Mouse (Mus musculus) liver, adult 2 months (tissue): ENCODE data around the gene Fam81b. TPM values are rescaled to one million over a fixed set of nuclear protein-coding genes. Genes with fewer than 3 reads are reported as not detected.

Experiments used
- DNase-seq: peaks from one replicate; pipeline ENCODE4 v3.0.0-alpha.2; 2011; ENCODE audit warnings: low read depth, low spot score; ENCODE audit errors: extremely low read depth
- H3K27ac ChIP-seq: fragments of 200-500 bp; replicated peaks from 2 replicates; pipeline ENCODE4 v1.5.1; 2012; ENCODE audit warnings: low read depth, mild to moderate bottlenecking, control low read depth, inconsistent platforms, low read length; ENCODE audit not compliant: insufficient read depth
- H3K27me3 ChIP-seq: fragments of 200-500 bp; 2 replicates; pipeline ENCODE4 v1.6.1; 2012; ENCODE audit warnings: mild to moderate bottlenecking, moderate library complexity, low read length, inconsistent platforms; ENCODE audit not compliant: control insufficient read depth, insufficient read depth
- H3K36me3 ChIP-seq: fragments of 200-500 bp; 2 replicates; pipeline ENCODE4 v1.6.1; 2012; ENCODE audit warnings: low read length, inconsistent platforms; ENCODE audit not compliant: control insufficient read depth, insufficient read depth
- H3K4me1 ChIP-seq: fragments of 200-500 bp; 2 replicates; pipeline ENCODE4 v1.6.1; 2011; ENCODE audit warnings: low read length; ENCODE audit not compliant: control insufficient read depth, insufficient read depth
- H3K4me3 ChIP-seq: fragments of 200-500 bp; 2 replicates; pipeline ENCODE4 v1.5.1; 2011; ENCODE audit warnings: low read depth, mild to moderate bottlenecking, control low read depth, low read length, moderate library complexity; ENCODE audit not compliant: insufficient read depth
- H3K79me2 ChIP-seq: fragments of 200-500 bp; 2 replicates; pipeline ENCODE4 v1.6.1; 2012; ENCODE audit warnings: inconsistent platforms, mild to moderate bottlenecking, low read length, moderate library complexity; ENCODE audit not compliant: control insufficient read depth, insufficient read depth
- H3K9ac ChIP-seq: fragments of 200-500 bp; 2 replicates; pipeline ENCODE4 v1.6.1; 2012; ENCODE audit warnings: low read depth, mild to moderate bottlenecking, control low read depth, inconsistent platforms, low read length
- CTCF ChIP-seq: fragments of 200-500 bp; IDR thresholded peaks from 2 replicates; pipeline ENCODE4 v1.5.1; 2011; ENCODE audit warnings: low read depth, low read length, control low read depth
- POLR2A ChIP-seq: fragments of 200-500 bp; IDR thresholded peaks from 2 replicates; pipeline ENCODE4 v1.6.1; 2011; ENCODE audit warnings: low read length, control low read depth; ENCODE audit not compliant: insufficient read depth; ENCODE audit errors: extremely low read depth
- WGBS: fragments of 180-500 bp; shearing (Covaris S2); methylation state at CpG from one replicate; pipeline ENCODE4 v1.1.7; 2018; 5-methylcytosine and 5-hydroxymethylcytosine counted together
- polyA plus RNA-seq: library from polyadenylated mRNA; depleted of rRNA; stranded (reverse); fragments of >200 nt; gene quantifications from 2 replicates; pipeline ENCODE4 v1.2.3, GENCODE M21; 2012
- total RNA-seq: library from RNA; depleted of rRNA; stranded (reverse); fragments of >200 nt; gene quantifications from 2 replicates; pipeline ENCODE4 v1.2.3, GENCODE M21; 2014

Gene Fam81b
- total and polyA plus RNA-seq, 2 experiments = not detected

- TF ChIP-seq POLR2A (no peak), CTCF (no peak)
- Histone ChIP-seq H3K27ac (no peak overlapping the region), H3K9ac (no peak overlapping the region), H3K4me1 (no peaks in the 10 kb centered on the region), H3K36me3 (no peaks in the 10 kb centered on the region), H3K4me3 (no peak overlapping the region), H3K79me2 (no peaks in the 10 kb centered on the region), H3K27me3 (no peaks in the 10 kb centered on the region)
- WGBS = 72% methylated on average over 5 of the region's 5 CpGs
- DNase-seq = no peak
Observed at GRCm38 (mm10) chr13:76264361-76265026, 40.4 kb downstream of the Fam81b start.

GRCm38 (mm10) chr13:76258766-76259165 lies 46.1 kb downstream of the Fam81b start:
- Histone ChIP-seq H3K4me1 (peaks cover 4% of the 10 kb centered on the region; the same call in 1 of the 2 replicates), H3K9ac (no peak overlapping the region), H3K4me3 (no peak overlapping the region), H3K36me3 (no peaks in the 10 kb centered on the region), H3K27ac (no peak overlapping the region), H3K27me3 (no peaks in the 10 kb centered on the region), H3K79me2 (no peaks in the 10 kb centered on the region)
- WGBS = 63% methylated on average over 1 of the region's 1 CpGs
- TF ChIP-seq POLR2A (no peak), CTCF (no peak)
- DNase-seq = no peak

- Histone ChIP-seq H3K9ac (no peak overlapping the region), H3K27ac (no peak overlapping the region), H3K36me3 (no peaks in the 10 kb centered on the region), H3K4me3 (no peak overlapping the region), H3K4me1 (peaks cover 4% of the 10 kb centered on the region; the same call in 1 of the 2 replicates), H3K79me2 (no peaks in the 10 kb centered on the region), H3K27me3 (no peaks in the 10 kb centered on the region)
- peak; percentile 45 for DNase-seq
- TF ChIP-seq CTCF = no peak
- TF ChIP-seq POLR2A = no peak
- 54% methylated on average over 3 of the region's 3 CpGs for WGBS
Observed at GRCm38 (mm10) chr13:76256350-76256749, 48.5 kb downstream of the Fam81b start.

GRCm38 (mm10) chr13:76250092-76250491 lies 54.8 kb downstream of the Fam81b start:
- no peak overlapping the region for H3K4me3 ChIP-seq
- no peak for DNase-seq
- 78% methylated on average over 7 of the region's 7 CpGs for WGBS
- H3K9ac ChIP-seq = no peak overlapping the region
- no peak overlapping the region for H3K27ac ChIP-seq
- H3K36me3 ChIP-seq = no peaks in the 10 kb centered on the region
- no peaks in the 10 kb centered on the region for H3K4me1 ChIP-seq
- no peaks in the 10 kb centered on the region for H3K79me2 ChIP-seq
- no peak for TF ChIP-seq POLR2A
- no peak for TF ChIP-seq CTCF
- no peaks in the 10 kb centered on the region for H3K27me3 ChIP-seq

GRCm38 (mm10) chr13:76249066-76249465 lies 55.8 kb downstream of the Fam81b start:
- TF ChIP-seq POLR2A (no peak), CTCF (no peak)
- Histone ChIP-seq H3K36me3 (no peaks in the 10 kb centered on the region), H3K4me3 (no peak overlapping the region), H3K27me3 (no peaks in the 10 kb centered on the region), H3K4me1 (no peaks in the 10 kb centered on the region), H3K27ac (no peak overlapping the region), H3K9ac (no peak overlapping the region), H3K79me2 (no peaks in the 10 kb centered on the region)
- WGBS = 53% methylated on average over 1 of the region's 1 CpGs
- no peak for DNase-seq

GRCm38 (mm10) chr13:76215397-76215796 lies 89.5 kb downstream of the Fam81b start:
- Histone ChIP-seq H3K36me3 (no peaks in the 10 kb centered on the region), H3K79me2 (no peaks in the 10 kb centered on the region), H3K27ac (no peak overlapping the region), H3K9ac (no peak overlapping the region), H3K27me3 (no peaks in the 10 kb centered on the region), H3K4me3 (no peak overlapping the region), H3K4me1 (no peaks in the 10 kb centered on the region)
- peak; percentile 9 for DNase-seq
- no peak for TF ChIP-seq CTCF
- TF ChIP-seq POLR2A = no peak
- 50% methylated on average over 2 of the region's 2 CpGs for WGBS
